Mouse (Mus musculus) kidney, embryonic 15.5 days (tissue): ENCODE data around the gene Snai1. TPM values are rescaled to one million over a fixed set of nuclear protein-coding genes. Genes with fewer than 3 reads are reported as not detected.

Source experiments
- ATAC-seq: fragments of 200-750 bp; cut with Nextera tagmentation; replicated peaks from 2 replicates; pipeline ENCODE4 v1.8.0; 2017; ENCODE audit warnings: moderate TSS enrichment; ENCODE audit not compliant: low FRiP score
- H3K27ac ChIP-seq: fragments of 300-500 bp; sonication (generic); 2 replicates; pipeline ENCODE4 v1.5.1; 2015; ENCODE audit warnings: mild to moderate bottlenecking, inconsistent platforms
- H3K27me3 ChIP-seq: fragments of 300-500 bp; sonication (generic); 2 replicates; pipeline ENCODE4 v1.6.1; 2015; ENCODE audit warnings: inconsistent platforms
- H3K36me3 ChIP-seq: fragments of 300-500 bp; sonication (generic); 2 replicates; pipeline ENCODE4 v1.6.1; 2015; ENCODE audit warnings: inconsistent platforms
- H3K4me1 ChIP-seq: fragments of 300-500 bp; sonication (generic); 2 replicates; pipeline ENCODE4 v1.6.1; 2015; ENCODE audit warnings: inconsistent platforms
- H3K4me2 ChIP-seq: fragments of 300-500 bp; sonication (generic); 2 replicates; pipeline ENCODE4 v1.6.1; 2015; ENCODE audit warnings: moderate library complexity, mild to moderate bottlenecking, inconsistent platforms
- H3K4me3 ChIP-seq: fragments of 300-500 bp; sonication (generic); replicated peaks from 2 replicates; pipeline ENCODE4 v1.5.1; 2015; ENCODE audit warnings: mild to moderate bottlenecking, inconsistent platforms
- H3K9ac ChIP-seq: fragments of 300-500 bp; sonication (generic); 2 replicates; pipeline ENCODE4 v1.6.1; 2015; ENCODE audit warnings: mild to moderate bottlenecking, inconsistent platforms
- H3K9me3 ChIP-seq: fragments of 300-500 bp; sonication (generic); replicated peaks from 2 replicates; pipeline ENCODE4 v1.6.1; 2016; ENCODE audit warnings: inconsistent platforms
- WGBS: fragments of 180-500 bp; shearing (Covaris S2); methylation state at CpG from one replicate; pipeline ENCODE4 v1.1.7; 2015; ENCODE audit warnings: mixed read lengths; 5-methylcytosine and 5-hydroxymethylcytosine counted together
- polyA plus RNA-seq: library from polyadenylated mRNA; unstranded; fragments of >200 nt; fragmentation: Nextera tagmentation; extraction: Ambion mirVana; gene quantifications from 2 replicates; pipeline ENCODE4 v1.2.1, GENCODE M21; 2015

Gene Snai1
- 34.3 and 37.7 TPM in 2 replicates for polyA plus RNA-seq

GRCm38 (mm10) chr2:167537476-167538297 lies at the start of gene Snai1:
Gene Snai1 (plus strand): TSS chr2:167538195.
- Histone ChIP-seq H3K4me2 (peak within 1 kb of the TSS; percentile 82), H3K27me3 (peaks cover 31% of the 10 kb centered on the region), H3K4me3 (peak within 1 kb of the TSS; percentile 54), H3K4me1 (peaks cover 53% of the 10 kb centered on the region), H3K27ac (peak within 1 kb of the TSS; percentile 73), H3K9me3 (no peaks in the 10 kb centered on the region), H3K9ac (peak within 1 kb of the TSS; percentile 52), H3K36me3 (peaks cover 10% of the 10 kb centered on the region; the same call in 1 of the 2 replicates)
- peak; percentile 98 for ATAC-seq
- WGBS = under 1% methylated on average over 58 of the region's 58 CpGs

DNA sequence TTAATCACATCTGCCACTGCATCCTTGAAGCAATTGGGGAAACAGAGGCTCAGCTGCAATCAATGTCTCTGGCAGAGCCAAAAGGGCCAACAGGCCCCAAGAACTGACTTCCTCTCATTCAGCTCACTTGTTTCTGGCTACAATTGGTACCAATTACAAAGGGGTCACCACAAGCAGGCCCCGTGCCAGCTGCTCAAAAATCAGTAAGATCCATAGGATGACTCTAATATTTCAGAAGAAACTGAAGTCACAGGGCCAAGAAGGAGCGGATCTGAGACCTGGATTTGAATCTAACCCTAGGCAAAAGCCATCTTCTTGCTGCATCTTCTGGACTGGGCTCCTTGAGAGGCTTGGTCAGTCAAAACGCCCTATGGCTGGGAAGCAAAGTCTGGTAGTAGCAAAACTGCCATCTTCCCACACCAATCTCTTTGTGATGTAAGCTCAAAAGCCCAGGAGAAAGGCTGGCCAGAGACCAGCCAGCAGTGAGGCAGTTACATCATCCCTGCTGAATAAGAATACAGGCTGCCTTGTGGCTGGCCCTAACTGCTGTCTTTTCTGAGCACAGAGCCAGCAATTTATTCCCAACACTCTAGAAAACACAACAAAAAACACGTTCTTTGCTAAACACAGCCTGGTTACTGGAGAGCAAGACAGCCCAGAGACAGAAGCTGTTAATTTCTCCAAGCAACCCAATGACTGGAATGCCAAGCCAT lies 47.0 kb upstream of the Snai1 start:
- peak overlapping the region; percentile 90 for H3K9ac ChIP-seq
- H3K36me3 ChIP-seq = peaks cover 10% of the 10 kb centered on the region; the same call in 1 of the 2 replicates
- H3K27me3 ChIP-seq = no peaks in the 10 kb centered on the region
- H3K4me3 ChIP-seq = peak overlapping the region; percentile 80
- H3K4me1 ChIP-seq = peaks cover 33% of the 10 kb centered on the region
- no peaks in the 10 kb centered on the region for H3K9me3 ChIP-seq
- ATAC-seq = no peak
- 80% methylated on average over 4 of the region's 4 CpGs for WGBS
- H3K4me2 ChIP-seq = peak overlapping the region; percentile 69
- H3K27ac ChIP-seq = no peak overlapping the region

GRCm38 (mm10) chr2:167491757-167492708 lies 46.0 kb upstream of the Snai1 start, which contains the start of gene Rnf114:
Gene Rnf114 (plus strand): TSS chr2:167492645.
- Histone ChIP-seq H3K27me3 (no peaks in the 10 kb centered on the region), H3K9ac (peak within 1 kb of the TSS; percentile 90), H3K4me1 (peaks cover 33% of the 10 kb centered on the region), H3K27ac (peak within 1 kb of the TSS; percentile 99), H3K4me2 (peak within 1 kb of the TSS; percentile 69), H3K4me3 (peak within 1 kb of the TSS; percentile 80), H3K9me3 (no peaks in the 10 kb centered on the region), H3K36me3 (peaks cover 10% of the 10 kb centered on the region; the same call in 1 of the 2 replicates)
- WGBS = 3% methylated on average over 46 of the region's 52 CpGs
- ATAC-seq = peak; percentile 49

GRCm38 (mm10) chr2:167492713-167493636 lies 45.0 kb upstream of the Snai1 start, which contains the start of gene Spata2:
Gene Spata2 (minus strand): TSS chr2:167492887.
- WGBS = 2% methylated on average over 63 of the region's 63 CpGs
- peaks cover 30% of the 10 kb centered on the region for H3K4me1 ChIP-seq

GRCm38 (mm10) chr2:167496437-167496836 lies 41.6 kb upstream of the Snai1 start:
- Histone ChIP-seq H3K4me2 (no peak overlapping the region), H3K36me3 (no peaks in the 10 kb centered on the region), H3K4me3 (no peak overlapping the region), H3K4me1 (peaks cover 14% of the 10 kb centered on the region), H3K27me3 (no peaks in the 10 kb centered on the region), H3K27ac (no peak overlapping the region), H3K9ac (no peak overlapping the region), H3K9me3 (no peaks in the 10 kb centered on the region)
- WGBS = 90% methylated on average over 7 of the region's 7 CpGs
- no peak for ATAC-seq

More at GRCm38 (mm10) chr2:167492713-167493636, 45.0 kb upstream of the Snai1 start, which contains the start of gene Spata2:
- Histone ChIP-seq H3K36me3 (peaks cover 7% of the 10 kb centered on the region; the same call in 1 of the 2 replicates), H3K4me2 (peak within 1 kb of the TSS; percentile 69), H3K27ac (peak within 1 kb of the TSS; percentile 99), H3K9ac (peak within 1 kb of the TSS; percentile 90), H3K27me3 (no peaks in the 10 kb centered on the region), H3K9me3 (no peaks in the 10 kb centered on the region), H3K4me3 (peak within 1 kb of the TSS; percentile 80)
- ATAC-seq = peak; percentile 88

DNA sequence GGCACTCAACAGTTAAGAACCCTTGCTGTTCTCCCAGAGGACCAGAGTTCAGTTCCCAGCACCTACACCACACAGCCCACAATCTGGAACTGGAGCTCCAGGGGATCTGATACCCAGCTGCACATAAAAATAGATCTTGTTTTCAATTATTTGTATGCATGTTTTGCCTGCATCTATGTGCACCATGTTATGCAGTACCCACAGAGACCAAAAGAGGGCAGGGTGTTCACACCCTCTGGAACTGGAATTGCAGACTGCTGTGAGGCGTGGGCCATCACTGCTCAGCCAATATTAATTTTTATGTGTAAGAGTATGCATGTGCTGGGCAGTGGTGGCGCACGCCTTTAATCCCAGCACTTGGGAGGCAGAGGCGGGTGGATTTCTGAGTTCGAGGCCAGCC lies 40.7 kb upstream of the Snai1 start:
- ATAC-seq = no peak
- Histone ChIP-seq H3K36me3 (no peaks in the 10 kb centered on the region), H3K9ac (no peak overlapping the region), H3K4me2 (no peak overlapping the region), H3K4me3 (no peak overlapping the region), H3K27me3 (no peaks in the 10 kb centered on the region), H3K27ac (no peak overlapping the region), H3K4me1 (peaks cover 7% of the 10 kb centered on the region), H3K9me3 (no peaks in the 10 kb centered on the region)
- 81% methylated on average over 5 of the region's 5 CpGs for WGBS

- no peaks in the 10 kb centered on the region for H3K27me3 ChIP-seq
- peaks cover 14% of the 10 kb centered on the region for H3K36me3 ChIP-seq
- H3K9ac ChIP-seq = peak overlapping the region; percentile 92; the same call in 1 of the 2 replicates
- peak overlapping the region; percentile 88 for H3K4me3 ChIP-seq
- H3K9me3 ChIP-seq = no peaks in the 10 kb centered on the region
- H3K27ac ChIP-seq = peak overlapping the region; percentile 83; the same call in 1 of the 2 replicates
- H3K4me2 ChIP-seq = peak overlapping the region; percentile 92
- peaks cover 23% of the 10 kb centered on the region for H3K4me1 ChIP-seq
- 45% methylated on average over 13 of the region's 13 CpGs for WGBS
- peak; percentile 7; the same call in 1 of the 2 replicates for ATAC-seq
These were observed 35.3 kb upstream of the Snai1 start for GRCm38 (mm10) chr2:167502554-167503252.

GRCm38 (mm10) chr2:167503253-167503895 lies 34.6 kb upstream of the Snai1 start:
- ATAC-seq = peak; percentile 88
- Histone ChIP-seq H3K4me2 (peak overlapping the region; percentile 92), H3K27ac (peak overlapping the region; percentile 83), H3K36me3 (peaks cover 21% of the 10 kb centered on the region), H3K9me3 (no peaks in the 10 kb centered on the region), H3K27me3 (no peaks in the 10 kb centered on the region), H3K4me1 (peaks cover 23% of the 10 kb centered on the region), H3K9ac (peak overlapping the region; percentile 92), H3K4me3 (peak overlapping the region; percentile 88)
- WGBS = under 1% methylated on average over 64 of the region's 85 CpGs

- Histone ChIP-seq H3K4me2 (peak overlapping the region; percentile 92), H3K9ac (peak overlapping the region; percentile 92), H3K36me3 (peaks cover 27% of the 10 kb centered on the region), H3K4me3 (peak overlapping the region; percentile 88), H3K4me1 (peaks cover 23% of the 10 kb centered on the region), H3K27me3 (no peaks in the 10 kb centered on the region), H3K27ac (peak overlapping the region; percentile 83), H3K9me3 (no peaks in the 10 kb centered on the region)
- WGBS = 1% methylated on average over 32 of the region's 32 CpGs
- ATAC-seq = peak; percentile 49
These were observed 34.1 kb upstream of the Snai1 start for GRCm38 (mm10) chr2:167503896-167504349.
